Mouse (Mus musculus): ENCODE data around the gene Gm20388. TPM values are rescaled to one million over a fixed set of nuclear protein-coding genes. Genes with fewer than 3 reads are reported as not detected.

Gm20388 gene
- polyA plus RNA-seq, 1 experiment from 2014 or later = 12.4 TPM

- Histone ChIP-seq H3K9ac (ENCODE audit: low read depth, low read length) (no peak overlapping the region), H3K4me3 (ENCODE audit: low read length) (no peak overlapping the region), H3K4me2 (ENCODE audit: low read length) (no peak overlapping the region), H3K9me3 (ENCODE audit: control insufficient read depth, low read length) (no peaks in the 10 kb centered on the region), H3K27me3 (replicated peaks; ENCODE audit: control insufficient read depth, insufficient read depth, low read length) (no peaks in the 10 kb centered on the region), H3K27ac (ENCODE audit: low read depth, low read length) (no peak overlapping the region), H3K4me1 (ENCODE audit: control insufficient read depth, insufficient read depth, low read depth, low read length) (peaks cover 42% of the 10 kb centered on the region), H3K36me3 (ENCODE audit: control insufficient read depth, insufficient read depth, low read length) (no peaks in the 10 kb centered on the region)
- ATAC-seq = no peak
- 89% methylated on average over 5 of the region's 5 CpGs for WGBS
Observed at GRCm38 (mm10) chr8:120428492-120428891, 517.9 kb downstream of the Gm20388 start.

- no peak for ATAC-seq
- Histone ChIP-seq H3K27me3 (replicated peaks; ENCODE audit: control insufficient read depth, insufficient read depth, low read length) (no peaks in the 10 kb centered on the region), H3K36me3 (ENCODE audit: control insufficient read depth, insufficient read depth, low read length) (no peaks in the 10 kb centered on the region), H3K4me3 (ENCODE audit: low read length) (no peak overlapping the region), H3K9ac (ENCODE audit: low read depth, low read length) (no peak overlapping the region), H3K4me1 (ENCODE audit: control insufficient read depth, insufficient read depth, low read depth, low read length) (peaks cover 36% of the 10 kb centered on the region), H3K4me2 (ENCODE audit: low read length) (no peak overlapping the region), H3K9me3 (ENCODE audit: control insufficient read depth, low read length) (no peaks in the 10 kb centered on the region), H3K27ac (ENCODE audit: low read depth, low read length) (no peak overlapping the region)
- WGBS = 100% methylated on average over 1 of the region's 1 CpGs
Observed at GRCm38 (mm10) chr8:120429116-120429515, 518.5 kb downstream of the Gm20388 start.

- peaks cover 17% of the 10 kb centered on the region for H3K4me1 ChIP-seq (ENCODE audit: control insufficient read depth, insufficient read depth, low read depth, low read length)
Observed at GRCm38 (mm10) chr8:120431042-120431441, 520.4 kb downstream of the Gm20388 start.

GRCm38 (mm10) chr8:120432438-120432837 is 521.8 kb downstream of the Gm20388 start:
- no peak overlapping the region for H3K27ac ChIP-seq (ENCODE audit: low read depth, low read length)
- no peaks in the 10 kb centered on the region for H3K9me3 ChIP-seq (ENCODE audit: control insufficient read depth, low read length)
- peaks cover 13% of the 10 kb centered on the region for H3K4me1 ChIP-seq (ENCODE audit: control insufficient read depth, insufficient read depth, low read depth, low read length)
- 0 out of 2 replicates have a peak, but pooled peaks cover 2% of the 10 kb centered on the region for H3K27me3 ChIP-seq (replicated peaks; ENCODE audit: control insufficient read depth, insufficient read depth, low read length)
- H3K4me2 ChIP-seq (ENCODE audit: low read length) = no peak overlapping the region
- no peaks in the 10 kb centered on the region for H3K36me3 ChIP-seq (ENCODE audit: control insufficient read depth, insufficient read depth, low read length)
- no peak for ATAC-seq
- no peak overlapping the region for H3K9ac ChIP-seq (ENCODE audit: low read depth, low read length)
- no peak overlapping the region for H3K4me3 ChIP-seq (ENCODE audit: low read length)
- WGBS = 78% methylated on average over 7 of the region's 7 CpGs

More at GRCm38 (mm10) chr8:120431042-120431441, 520.4 kb downstream of the Gm20388 start:
- no peak overlapping the region for H3K9ac ChIP-seq (ENCODE audit: low read depth, low read length)
- no peak for ATAC-seq
- WGBS = 72% methylated on average over 12 of the region's 12 CpGs
- 0 out of 2 replicates have a peak, but pooled peaks cover 1% of the 10 kb centered on the region for H3K27me3 ChIP-seq (replicated peaks; ENCODE audit: control insufficient read depth, insufficient read depth, low read length)
- no peaks in the 10 kb centered on the region for H3K36me3 ChIP-seq (ENCODE audit: control insufficient read depth, insufficient read depth, low read length)
- no peaks in the 10 kb centered on the region for H3K9me3 ChIP-seq (ENCODE audit: control insufficient read depth, low read length)
- H3K27ac ChIP-seq (ENCODE audit: low read depth, low read length) = no peak overlapping the region
- no peak overlapping the region for H3K4me2 ChIP-seq (ENCODE audit: low read length)
- H3K4me3 ChIP-seq (ENCODE audit: low read length) = no peak overlapping the region

GRCm38 (mm10) chr8:120433143-120433542 is 522.5 kb downstream of the Gm20388 start:
- Histone ChIP-seq H3K9ac (ENCODE audit: low read depth, low read length) (no peak overlapping the region), H3K4me1 (ENCODE audit: control insufficient read depth, insufficient read depth, low read depth, low read length) (peaks cover 19% of the 10 kb centered on the region), H3K27ac (ENCODE audit: low read depth, low read length) (no peak overlapping the region), H3K9me3 (ENCODE audit: control insufficient read depth, low read length) (no peaks in the 10 kb centered on the region), H3K4me2 (ENCODE audit: low read length) (no peak overlapping the region), H3K36me3 (ENCODE audit: control insufficient read depth, insufficient read depth, low read length) (no peaks in the 10 kb centered on the region), H3K27me3 (replicated peaks; ENCODE audit: control insufficient read depth, insufficient read depth, low read length) (0 out of 2 replicates have a peak, but pooled peaks cover 2% of the 10 kb centered on the region), H3K4me3 (ENCODE audit: low read length) (no peak overlapping the region)
- no peak for ATAC-seq
- 64% methylated on average over 7 of the region's 7 CpGs for WGBS

- H3K36me3 ChIP-seq (ENCODE audit: control insufficient read depth, insufficient read depth, low read length) = no peaks in the 10 kb centered on the region
- no peak overlapping the region for H3K4me3 ChIP-seq (ENCODE audit: low read length)
- no peaks in the 10 kb centered on the region for H3K9me3 ChIP-seq (ENCODE audit: control insufficient read depth, low read length)
- H3K4me2 ChIP-seq (ENCODE audit: low read length) = no peak overlapping the region
- no peak for ATAC-seq
- H3K9ac ChIP-seq (ENCODE audit: low read depth, low read length) = no peak overlapping the region
- whole genome bisulfite sequencing = 100% methylated on average over 1 of the region's 1 CpGs
- H3K27ac ChIP-seq (ENCODE audit: low read depth, low read length) = no peak overlapping the region
- H3K27me3 ChIP-seq (replicated peaks; ENCODE audit: control insufficient read depth, insufficient read depth, low read length) = 0 out of 2 replicates have a peak, but pooled peaks cover 2% of the 10 kb centered on the region
- H3K4me1 ChIP-seq (ENCODE audit: control insufficient read depth, insufficient read depth, low read depth, low read length) = peaks cover 25% of the 10 kb centered on the region
Observed at GRCm38 (mm10) chr8:120433734-120434133, 523.1 kb downstream of the Gm20388 start.

- Histone ChIP-seq H3K36me3 (ENCODE audit: control insufficient read depth, insufficient read depth, low read length) (no peaks in the 10 kb centered on the region), H3K9ac (ENCODE audit: low read depth, low read length) (no peak overlapping the region), H3K9me3 (ENCODE audit: control insufficient read depth, low read length) (no peaks in the 10 kb centered on the region), H3K4me1 (ENCODE audit: control insufficient read depth, insufficient read depth, low read depth, low read length) (peaks cover 45% of the 10 kb centered on the region), H3K27ac (ENCODE audit: low read depth, low read length) (no peak overlapping the region), H3K4me3 (ENCODE audit: low read length) (no peak overlapping the region), H3K27me3 (replicated peaks; ENCODE audit: control insufficient read depth, insufficient read depth, low read length) (0 out of 2 replicates have a peak, but pooled peaks cover 2% of the 10 kb centered on the region), H3K4me2 (ENCODE audit: low read length) (no peak overlapping the region)
- no peak for ATAC-seq
- 93% methylated on average over 15 of the region's 15 CpGs for WGBS
Observed at GRCm38 (mm10) chr8:120435781-120436180, 525.1 kb downstream of the Gm20388 start.

- H3K9ac ChIP-seq (ENCODE audit: low read depth, low read length) = no peak overlapping the region
- no peaks in the 10 kb centered on the region for H3K9me3 ChIP-seq (ENCODE audit: control insufficient read depth, low read length)
- H3K36me3 ChIP-seq (ENCODE audit: control insufficient read depth, insufficient read depth, low read length) = no peaks in the 10 kb centered on the region
- no peak overlapping the region for H3K27ac ChIP-seq (ENCODE audit: low read depth, low read length)
- H3K27me3 ChIP-seq (replicated peaks; ENCODE audit: control insufficient read depth, insufficient read depth, low read length) = 0 out of 2 replicates have a peak, but pooled peaks cover 2% of the 10 kb centered on the region
- H3K4me1 ChIP-seq (ENCODE audit: control insufficient read depth, insufficient read depth, low read depth, low read length) = peaks cover 52% of the 10 kb centered on the region
- H3K4me3 ChIP-seq (ENCODE audit: low read length) = no peak overlapping the region
- 50% methylated on average over 5 of the region's 5 CpGs for WGBS
- H3K4me2 ChIP-seq (ENCODE audit: low read length) = no peak overlapping the region
- no peak for ATAC-seq
Observed at GRCm38 (mm10) chr8:120436491-120437030, 525.9 kb downstream of the Gm20388 start.

GRCm38 (mm10) chr8:120437207-120437606 is 526.6 kb downstream of the Gm20388 start:
- 79% methylated on average over 1 of the region's 1 CpGs for WGBS
- H3K9me3 ChIP-seq (ENCODE audit: control insufficient read depth, low read length) = no peaks in the 10 kb centered on the region
- 0 out of 2 replicates have a peak, but pooled peaks cover 2% of the 10 kb centered on the region for H3K27me3 ChIP-seq (replicated peaks; ENCODE audit: control insufficient read depth, insufficient read depth, low read length)
- H3K9ac ChIP-seq (ENCODE audit: low read depth, low read length) = no peak overlapping the region
- no peak overlapping the region for H3K27ac ChIP-seq (ENCODE audit: low read depth, low read length)
- H3K4me1 ChIP-seq (ENCODE audit: control insufficient read depth, insufficient read depth, low read depth, low read length) = peaks cover 55% of the 10 kb centered on the region
- no peak overlapping the region for H3K4me2 ChIP-seq (ENCODE audit: low read length)
- H3K36me3 ChIP-seq (ENCODE audit: control insufficient read depth, insufficient read depth, low read length) = no peaks in the 10 kb centered on the region
- ATAC-seq = no peak
- no peak overlapping the region for H3K4me3 ChIP-seq (ENCODE audit: low read length)
